Mouse (Mus musculus) ovary, postnatal 36 days (tissue): Measurements from ENCODE around the gene Pigm.

Source experiments
- DNase-seq: peaks from one replicate; pipeline ENCODE4 v3.0.0; 2022; ENCODE audit warnings: low spot score, mixed read lengths

Gene Pigm

DNA sequence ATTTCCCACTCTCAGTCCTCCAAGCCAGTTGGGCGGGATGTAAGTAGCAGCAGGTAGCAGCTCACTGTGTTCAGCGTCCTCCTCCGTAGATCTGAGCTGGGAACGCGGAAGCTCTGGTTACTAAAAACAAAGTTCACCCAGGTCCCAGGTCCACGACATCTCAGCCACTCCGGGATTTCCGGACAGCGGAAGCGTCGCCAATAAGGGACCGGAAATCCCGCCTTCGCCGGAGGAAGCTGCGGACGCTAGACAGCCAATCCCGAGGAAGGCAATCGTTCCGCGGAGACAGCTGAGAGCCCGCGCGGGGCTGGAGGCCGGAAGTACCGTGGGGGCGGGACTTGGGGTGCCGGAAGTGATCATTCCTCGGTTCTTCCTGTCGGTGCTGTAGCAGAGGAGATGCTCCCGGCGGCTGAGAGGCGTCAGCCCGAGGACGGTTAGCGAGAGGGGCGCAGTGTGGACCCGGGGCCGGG is at the start of gene Pigm:
Pigm (plus strand) TSS at position 349 of the 470 bp plus-strand sequence.
- peak; percentile 97 for DNase-seq

GRCm38 (mm10) chr1:172326684-172327083 is 49.7 kb upstream of the Pigm start:
- no peak for DNase-seq

DNA sequence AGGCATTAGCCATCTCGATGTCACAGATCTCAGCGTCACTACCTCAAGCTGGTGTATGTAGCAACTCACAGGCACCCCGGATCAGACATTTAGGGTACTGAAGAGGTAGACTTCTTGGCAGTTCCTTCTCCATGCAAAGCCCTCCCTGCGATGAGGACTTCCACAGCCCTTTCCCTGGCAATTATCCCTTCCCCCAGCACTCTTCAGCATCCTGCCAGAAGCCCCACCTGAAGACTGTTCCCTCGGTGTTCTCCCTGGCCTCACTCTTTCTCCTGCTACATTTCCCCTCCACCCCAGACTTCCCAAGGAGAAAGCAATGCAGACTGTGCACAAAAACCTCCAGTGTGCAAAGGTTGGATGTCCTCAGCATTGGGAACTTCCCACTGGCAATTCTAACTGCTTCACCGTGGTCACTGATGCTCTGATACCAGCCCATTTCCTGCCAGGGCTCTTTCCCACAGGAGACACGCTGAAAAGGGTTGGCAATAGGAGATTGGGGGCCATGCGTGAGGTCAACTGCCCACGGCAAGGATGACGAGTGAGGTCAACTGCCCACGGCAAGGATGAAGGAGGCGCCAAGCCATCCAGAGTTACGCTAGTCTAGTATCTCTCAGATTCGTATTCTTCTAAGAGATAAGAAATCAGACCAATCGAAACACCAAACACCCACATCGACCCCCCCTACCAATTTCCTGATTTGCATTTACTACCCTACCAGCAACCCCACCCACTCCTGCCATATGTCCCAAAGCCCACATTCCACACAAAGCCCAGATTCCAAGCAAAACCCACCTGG is 48.9 kb upstream of the Pigm start:
- no peak for DNase-seq

GRCm38 (mm10) chr1:172328041-172328440 is 48.3 kb upstream of the Pigm start:
- DNase-seq = no peak

DNA sequence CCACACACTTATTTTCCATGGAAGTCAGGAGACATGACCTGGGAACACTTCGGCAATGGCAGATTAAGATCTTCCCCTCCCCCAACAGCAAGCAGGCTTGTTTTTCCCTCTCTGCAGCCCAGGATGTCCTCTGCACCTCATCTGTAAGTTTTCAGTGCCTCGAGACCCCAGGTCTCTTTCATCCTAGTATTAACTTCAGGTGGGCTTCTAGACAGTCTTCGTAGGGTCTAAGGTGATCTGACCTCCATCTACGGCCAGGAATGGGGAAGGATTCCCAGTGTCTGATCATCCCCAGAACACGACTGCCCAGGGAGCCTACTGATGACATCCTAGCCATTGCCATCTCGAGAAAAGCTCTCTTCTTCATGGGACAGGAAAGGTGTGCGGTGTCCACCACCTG is 47.9 kb upstream of the Pigm start:
- no peak for DNase-seq

GRCm38 (mm10) chr1:172329131-172329530 is 47.2 kb upstream of the Pigm start, which contains the start of gene Kcnj9:
Gene Kcnj9 (minus strand): TSS chr1:172329318.
- no peak for DNase-seq

- DNase-seq = no peak
Measured at GRCm38 (mm10) chr1:172329616-172330015, 46.7 kb upstream of the Pigm start.

DNA sequence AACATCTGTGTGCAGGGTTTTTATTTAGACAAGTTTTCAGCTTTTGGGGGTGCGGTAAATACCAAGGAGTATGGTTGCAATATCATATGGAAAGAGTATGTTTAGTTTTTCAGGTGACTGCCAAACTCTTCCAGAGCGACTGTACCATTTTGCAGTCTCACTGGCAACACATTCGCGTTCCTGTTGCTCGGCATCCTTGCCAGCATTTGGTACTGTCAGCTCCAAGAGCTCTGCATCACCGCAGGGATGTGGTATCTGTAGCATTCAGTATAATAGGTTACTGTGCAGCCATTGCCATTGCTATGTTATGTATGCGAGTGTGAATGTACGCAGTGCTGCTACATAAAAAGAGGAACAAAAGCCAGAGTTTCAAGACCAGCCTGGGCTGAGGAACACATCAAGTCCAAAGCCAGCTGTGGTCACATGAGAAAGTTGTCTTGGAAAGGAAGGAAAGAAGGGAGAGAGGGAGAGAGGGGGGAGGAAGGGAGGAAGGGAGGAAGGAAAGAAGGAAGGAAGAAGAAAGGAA is 44.9 kb upstream of the Pigm start:
- no peak for DNase-seq

DNA sequence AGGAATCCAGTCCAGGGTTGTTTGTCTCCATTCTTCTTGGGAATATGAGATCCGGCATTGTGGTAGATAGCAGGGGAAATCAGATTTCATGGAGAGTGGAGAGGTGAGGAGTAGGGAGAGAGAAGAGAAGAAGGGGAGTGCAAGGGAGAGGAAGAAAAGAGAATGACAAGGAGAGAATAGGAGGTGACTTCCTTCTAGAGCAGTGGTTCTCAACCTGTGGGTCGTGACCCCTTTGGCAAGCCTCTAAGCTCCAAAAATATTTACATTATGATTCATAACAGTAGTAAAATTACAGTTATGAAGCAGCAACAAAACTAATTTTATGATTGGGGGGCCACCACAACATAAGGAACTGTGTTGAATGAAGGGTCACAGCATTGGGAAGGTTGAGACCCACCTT is 43.4 kb upstream of the Pigm start:
- no peak for DNase-seq

GRCm38 (mm10) chr1:172333512-172333911 is 42.8 kb upstream of the Pigm start:
- DNase-seq = no peak

DNA sequence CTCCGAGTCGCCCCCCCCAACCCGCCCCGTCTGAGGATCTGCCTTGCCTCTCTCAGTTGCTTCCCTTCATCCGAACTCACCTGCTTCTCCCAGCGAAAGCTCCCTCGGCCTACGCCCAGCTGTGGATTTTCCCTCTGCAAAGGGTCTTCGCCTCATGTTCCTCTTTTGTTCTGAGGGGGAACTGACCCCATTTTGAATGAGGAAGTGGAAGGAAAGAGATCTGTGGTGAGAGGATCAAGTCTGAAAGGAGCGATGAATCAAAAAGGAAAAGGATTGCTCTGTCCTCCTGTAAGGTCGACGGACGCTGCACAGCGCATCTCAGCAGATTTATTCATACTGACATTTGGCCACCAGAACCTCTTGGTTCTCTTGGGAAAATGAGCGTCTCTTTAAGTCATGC is 40.5 kb upstream of the Pigm start:
- DNase-seq = no peak

- DNase-seq = no peak
Measured at GRCm38 (mm10) chr1:172337411-172338185, 38.7 kb upstream of the Pigm start.

DNA sequence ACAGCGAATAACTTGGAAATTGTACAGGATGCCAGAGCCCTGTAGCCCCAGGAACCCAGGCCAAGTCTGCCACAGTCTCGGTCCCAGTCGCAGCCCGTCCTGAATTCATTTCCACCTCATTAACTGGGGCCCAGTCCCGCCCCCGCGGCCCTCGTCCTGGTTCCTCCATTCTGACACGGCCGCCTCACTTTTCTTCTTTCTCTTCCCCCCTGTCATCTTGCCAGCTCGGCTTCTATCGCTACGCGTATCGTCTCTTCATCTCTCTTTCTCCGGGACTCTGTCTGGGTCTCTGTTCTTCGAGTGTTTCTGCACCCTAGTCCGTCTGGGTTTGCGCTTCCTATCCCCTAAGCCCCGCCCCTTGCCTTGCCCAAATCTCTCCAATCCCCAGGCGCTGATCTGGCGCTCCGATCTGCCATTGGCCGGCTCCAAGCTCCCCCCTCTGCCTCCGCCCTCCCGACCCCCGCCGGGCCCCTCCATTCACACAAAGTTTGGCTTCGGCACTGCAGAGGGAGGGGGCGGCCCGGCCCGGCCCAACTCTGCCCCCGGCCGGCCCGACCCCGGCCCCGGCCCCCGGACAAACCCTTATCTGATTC is 35.5 kb upstream of the Pigm start, which contains the start of gene Kcnj10:
Kcnj10 (plus strand) TSS at position 482 of the 593 bp plus-strand sequence.
- DNase-seq = peak; percentile 66

GRCm38 (mm10) chr1:172341386-172341785 is 35.0 kb upstream of the Pigm start:
- no peak for DNase-seq

GRCm38 (mm10) chr1:172342729-172343128 is 33.6 kb upstream of the Pigm start:
- no peak for DNase-seq

DNA sequence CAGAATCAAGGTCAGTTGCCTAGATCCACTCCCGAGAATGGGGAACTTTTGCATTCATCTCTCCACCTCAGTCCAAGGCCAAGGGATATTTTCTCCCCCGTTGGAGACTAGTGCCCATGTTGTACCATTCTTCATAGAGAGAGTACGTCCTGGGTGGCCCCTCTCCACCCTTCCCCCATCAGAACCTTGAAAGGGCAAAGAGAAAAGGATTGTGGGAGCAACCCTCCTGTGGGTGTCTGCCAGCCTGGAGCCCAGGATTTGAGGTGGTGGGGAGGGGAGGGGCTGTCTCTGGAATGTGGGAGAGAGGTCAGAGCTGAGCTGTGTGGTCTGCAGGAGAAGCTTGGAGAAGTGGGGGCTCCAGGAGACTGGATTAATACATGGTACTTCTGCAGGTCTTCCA is 32.4 kb upstream of the Pigm start:
- DNase-seq = no peak

DNA sequence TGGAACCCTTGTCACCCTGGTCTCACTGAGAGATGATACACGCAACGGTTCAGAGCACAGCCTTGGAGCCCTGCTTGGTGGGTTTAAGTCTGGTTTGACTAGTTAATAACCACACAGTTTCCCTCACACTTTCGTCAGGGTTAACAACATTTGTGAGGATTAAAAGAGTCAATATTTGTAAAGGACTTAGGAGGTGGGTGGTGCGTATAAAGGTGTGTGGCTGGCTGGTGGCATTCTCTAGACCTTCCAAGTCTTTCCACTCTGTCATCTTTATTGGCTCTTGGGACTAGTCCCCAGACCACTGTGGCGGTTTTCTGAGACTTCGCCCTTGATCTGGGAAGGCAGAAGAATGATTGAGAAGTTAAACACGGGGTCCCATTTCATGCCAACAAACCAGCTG is 31.5 kb upstream of the Pigm start:
- no peak for DNase-seq

GRCm38 (mm10) chr1:172346707-172347106 is 29.6 kb upstream of the Pigm start:
- no peak for DNase-seq

DNA sequence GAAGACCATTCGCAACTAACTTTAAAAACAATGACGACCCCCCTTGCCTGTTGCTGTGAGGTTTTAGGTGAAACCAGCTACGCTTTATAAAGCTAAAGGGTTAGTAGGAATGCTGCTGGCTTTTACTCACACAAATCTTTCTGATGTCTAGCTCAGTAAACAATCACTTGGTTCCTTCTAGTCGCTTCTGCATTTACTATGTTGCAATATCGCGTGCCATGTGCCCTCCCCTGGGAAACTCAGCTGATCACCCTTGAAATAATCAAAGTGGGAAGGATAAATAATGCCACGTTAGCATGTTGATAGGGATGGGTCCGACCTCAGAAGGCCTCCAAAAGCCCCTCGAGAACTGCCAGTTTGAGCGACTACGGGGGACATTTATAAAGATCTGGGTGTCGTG is 29.0 kb upstream of the Pigm start:
- DNase-seq = no peak

DNA sequence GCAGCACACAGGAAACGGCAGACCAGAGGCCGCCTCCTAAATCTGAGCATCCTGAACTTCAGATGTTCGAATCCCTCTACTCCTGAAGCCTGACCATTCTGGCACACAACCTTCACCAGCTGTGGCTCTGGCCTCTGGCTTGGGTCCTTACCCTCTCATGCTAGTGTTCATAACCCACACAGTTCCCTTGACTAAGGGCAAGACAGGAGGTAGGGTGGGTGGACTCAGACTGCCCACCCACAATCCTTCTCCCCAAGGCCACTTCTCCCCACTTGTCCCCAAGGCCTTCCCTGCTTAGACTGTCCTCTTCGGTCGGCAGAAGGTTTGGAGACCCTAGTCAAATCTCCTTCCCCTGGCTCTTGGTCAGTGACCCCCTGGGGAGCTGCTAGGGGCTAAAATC is 26.8 kb upstream of the Pigm start:
- no peak for DNase-seq

DNA sequence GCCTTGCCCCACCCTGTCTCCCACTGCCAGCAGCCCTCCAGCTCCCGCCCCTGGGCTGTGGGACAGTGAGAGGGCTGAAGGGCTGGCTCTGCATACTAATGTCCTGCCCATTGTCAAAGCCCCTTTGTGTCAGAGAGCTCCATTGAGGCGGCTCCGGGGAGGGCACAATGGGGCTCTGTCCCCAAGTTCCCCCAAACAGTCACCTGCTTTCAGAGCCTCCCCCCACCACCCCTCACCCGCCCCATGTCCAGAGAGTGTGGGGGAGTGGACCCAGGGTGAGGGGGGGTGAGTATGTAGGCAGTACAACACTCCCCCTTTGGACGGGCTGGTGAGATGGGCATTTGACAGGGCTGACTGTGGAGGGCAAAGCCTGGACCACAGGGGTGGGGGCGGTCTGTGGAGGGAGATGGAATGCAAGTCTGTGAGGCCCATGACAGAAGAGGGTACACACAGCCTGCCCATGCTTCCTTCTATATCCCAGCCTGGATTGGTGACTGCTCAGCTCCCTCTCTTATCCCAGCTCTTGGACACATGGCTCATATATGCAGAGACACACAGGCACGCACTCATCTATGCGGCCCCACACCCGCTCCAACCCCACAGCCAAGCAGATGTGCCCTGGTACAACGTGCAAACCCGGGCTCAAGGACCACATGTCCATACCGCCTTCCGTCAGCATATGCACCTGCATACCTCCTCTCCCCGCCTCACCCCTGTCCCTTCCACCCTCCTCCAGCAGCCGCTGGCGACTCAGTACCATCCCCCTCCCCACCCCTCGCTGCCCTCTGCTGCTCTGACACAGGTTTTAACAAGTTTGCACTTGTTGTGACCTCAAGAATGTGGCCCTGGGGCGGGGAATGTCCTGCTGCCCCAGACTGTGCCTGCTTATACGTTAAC is 26.2 kb upstream of the Pigm start:
- no peak for DNase-seq
